Mouse (Mus musculus) heart, embryonic 14.5 days (tissue): ENCODE measurements at regions not wholly inside any gene's neighbourhood (a gene's known extent, or its start where the extent isn't known, plus 50 kb on each side); places are given as distances from the start of the nearest gene placed in this dataset.
"Not testable (repeated sequence)": the region's sequence is repeated elsewhere in the genome, so short reads cannot be mapped to it uniquely, and the experiment has no call there.

Experiments
- ATAC-seq: fragments of 200-750 bp; cut with Nextera tagmentation; 2 replicates; pipeline ENCODE4 v1.8.0; 2017; ENCODE audit warnings: low read depth, moderate TSS enrichment; ENCODE audit not compliant: insufficient number of reproducible peaks, insufficient read depth, low FRiP score
- H3K27ac ChIP-seq, 2 experiments: fragments of 200-500 bp in 1 of 2; fragments of 300-500 bp in 1 of 2; sonication (generic) in 1 of 2; replicated peaks in 1 of 2; 2 replicates each; pipeline ENCODE4 v1.5.1; 2012 to 2014; ENCODE audit warnings: low read depth in 2 of 2, low read length in 2 of 2, control low read depth in 1 of 2, mild to moderate bottlenecking in 1 of 2, mixed read lengths in 1 of 2; ENCODE audit not compliant: control insufficient read depth in 1 of 2, insufficient read depth in 1 of 2
- H3K27me3 ChIP-seq: fragments of 300-500 bp; sonication (generic); 2 replicates; pipeline ENCODE4 v1.6.1; 2014; ENCODE audit warnings: mild to moderate bottlenecking, low read length, control low read depth; ENCODE audit not compliant: control insufficient read depth, insufficient read depth
- H3K36me3 ChIP-seq: fragments of 300-500 bp; sonication (generic); 2 replicates; pipeline ENCODE4 v1.6.1; 2014; ENCODE audit warnings: mild to moderate bottlenecking, control low read depth, low read length, mixed read lengths; ENCODE audit not compliant: control insufficient read depth, insufficient read depth
- H3K4me1 ChIP-seq, 2 experiments: fragments of 200-500 bp in 1 of 2; fragments of 300-500 bp in 1 of 2; sonication (generic) in 1 of 2; 2 replicates each; pipeline ENCODE4 v1.6.1; 2012 to 2014; ENCODE audit warnings: low read length in 2 of 2, control low read depth in 1 of 2, mixed read lengths in 1 of 2; ENCODE audit not compliant: control insufficient read depth in 2 of 2, insufficient read depth in 2 of 2
- H3K4me2 ChIP-seq: fragments of 300-500 bp; sonication (generic); 2 replicates; pipeline ENCODE4 v1.6.1; 2014; ENCODE audit warnings: mild to moderate bottlenecking, low read length
- H3K4me3 ChIP-seq, 2 experiments: fragments of 200-500 bp in 1 of 2; fragments of 300-500 bp in 1 of 2; sonication (generic) in 1 of 2; 2 replicates each; pipeline ENCODE4 v1.5.1; 2012 to 2014; ENCODE audit warnings: low read length in 2 of 2, mild to moderate bottlenecking in 2 of 2, control low read depth in 1 of 2, low read depth in 1 of 2, moderate library complexity in 1 of 2; ENCODE audit not compliant: control insufficient read depth in 1 of 2, insufficient read depth in 1 of 2
- H3K9ac ChIP-seq: fragments of 300-500 bp; sonication (generic); 2 replicates; pipeline ENCODE4 v1.6.1; 2014; ENCODE audit warnings: mild to moderate bottlenecking, low read length
- H3K9me3 ChIP-seq: fragments of 300-500 bp; sonication (generic); 2 replicates; pipeline ENCODE4 v1.6.1; 2016; ENCODE audit warnings: low read length, control low read depth; ENCODE audit not compliant: control insufficient read depth
- WGBS: fragments of 180-500 bp; shearing (Covaris S2); extraction: QIAGEN DNeasy Blood & Tissue Kit; methylation state at CpG from one replicate; pipeline ENCODE4 v1.1.7; 2014; 5-methylcytosine and 5-hydroxymethylcytosine counted together

GRCm38 (mm10) chr6:16365450-16365849 lies 532.8 kb downstream of the Tfec start:
- Histone ChIP-seq H3K9me3 (no peaks in the 10 kb centered on the region), H3K4me1 (no peaks in the 10 kb centered on the region), H3K36me3 (no peaks in the 10 kb centered on the region), H3K27me3 (no peaks in the 10 kb centered on the region), H3K9ac (no peak overlapping the region), H3K4me3 (no peak overlapping the region), H3K4me2 (no peak overlapping the region), H3K27ac (no peak overlapping the region)
- 66% methylated on average over 1 of the region's 1 CpGs for WGBS
- no peak for ATAC-seq

GRCm38 (mm10) chr6:16362057-16362456 lies 536.2 kb downstream of the Tfec start:
- Histone ChIP-seq H3K4me3 (no peak overlapping the region), H3K27ac (no peak overlapping the region), H3K36me3 (no peaks in the 10 kb centered on the region), H3K9me3 (no peaks in the 10 kb centered on the region), H3K27me3 (no peaks in the 10 kb centered on the region), H3K4me2 (no peak overlapping the region), H3K4me1 (no peaks in the 10 kb centered on the region), H3K9ac (no peak overlapping the region)
- WGBS, result 68% methylated on average over 4 of the region's 4 CpGs
- no peak for ATAC-seq

GRCm38 (mm10) chr6:16359881-16360711 lies 538.1 kb downstream of the Tfec start:
- H3K9ac ChIP-seq, H3K36me3 ChIP-seq, H3K9me3 ChIP-seq, H3K4me1 ChIP-seq, H3K27me3 ChIP-seq, H3K27ac ChIP-seq: not testable (repeated sequence)
- Histone ChIP-seq H3K4me3 (peak overlapping the region; percentile 18 to 29), H3K4me2 (peak overlapping the region; percentile 50)
- ATAC-seq, result peak; percentile 26; the same call in 1 of the 2 replicates
- WGBS, result 27% methylated on average over 9 of the region's 25 CpGs

GRCm38 (mm10) chr6:16359464-16359863 lies 538.8 kb downstream of the Tfec start:
- Histone ChIP-seq H3K4me3 (peak overlapping the region; percentile 18 to 29), H3K9me3 (no peaks in the 10 kb centered on the region), H3K4me1 (no peaks in the 10 kb centered on the region), H3K9ac (no peak overlapping the region), H3K27me3 (no peaks in the 10 kb centered on the region), H3K4me2 (peak overlapping the region; percentile 50), H3K36me3 (no peaks in the 10 kb centered on the region), H3K27ac (no peak overlapping the region)
- 67% methylated on average over 7 of the region's 7 CpGs for WGBS
- no peak for ATAC-seq

- 37% methylated on average over 8 of the region's 8 CpGs for WGBS
- no peak for ATAC-seq
- no peak overlapping the region for H3K9ac ChIP-seq
- no peak overlapping the region for H3K4me3 ChIP-seq
- no peak overlapping the region for H3K27ac ChIP-seq
- H3K4me1 ChIP-seq, result no peaks in the 10 kb centered on the region
- no peak overlapping the region for H3K4me2 ChIP-seq
- H3K36me3 ChIP-seq, result no peaks in the 10 kb centered on the region
- no peaks in the 10 kb centered on the region for H3K27me3 ChIP-seq
- no peaks in the 10 kb centered on the region for H3K9me3 ChIP-seq
Measured at GRCm38 (mm10) chr6:16333638-16334037, 564.6 kb downstream of the Tfec start.

- H3K9me3 ChIP-seq, result no peaks in the 10 kb centered on the region
- no peak overlapping the region for H3K9ac ChIP-seq
- WGBS, result 86% methylated on average over 15 of the region's 15 CpGs
- no peaks in the 10 kb centered on the region for H3K36me3 ChIP-seq
- H3K27me3 ChIP-seq, result no peaks in the 10 kb centered on the region
- H3K4me2 ChIP-seq, result no peak overlapping the region
- no peak overlapping the region for H3K4me3 ChIP-seq
- no peak overlapping the region for H3K27ac ChIP-seq
- ATAC-seq, result no peak
- no peaks in the 10 kb centered on the region for H3K4me1 ChIP-seq
Measured at GRCm38 (mm10) chr6:16314305-16315010, 583.8 kb downstream of the Tfec start.

GRCm38 (mm10) chr6:16312915-16313314 lies 585.3 kb downstream of the Tfec start:
- H3K4me3 ChIP-seq, result no peak overlapping the region
- no peaks in the 10 kb centered on the region for H3K27me3 ChIP-seq
- 22% methylated on average over 1 of the region's 1 CpGs for WGBS
- H3K27ac ChIP-seq, result no peak overlapping the region
- no peak overlapping the region for H3K9ac ChIP-seq
- no peaks in the 10 kb centered on the region for H3K4me1 ChIP-seq
- H3K9me3 ChIP-seq, result no peaks in the 10 kb centered on the region
- no peaks in the 10 kb centered on the region for H3K36me3 ChIP-seq
- H3K4me2 ChIP-seq, result no peak overlapping the region
- ATAC-seq, result no peak
